Mouse (Mus musculus): ENCODE data around the gene Rab11fip4.

The Rab11fip4 gene

DNA sequence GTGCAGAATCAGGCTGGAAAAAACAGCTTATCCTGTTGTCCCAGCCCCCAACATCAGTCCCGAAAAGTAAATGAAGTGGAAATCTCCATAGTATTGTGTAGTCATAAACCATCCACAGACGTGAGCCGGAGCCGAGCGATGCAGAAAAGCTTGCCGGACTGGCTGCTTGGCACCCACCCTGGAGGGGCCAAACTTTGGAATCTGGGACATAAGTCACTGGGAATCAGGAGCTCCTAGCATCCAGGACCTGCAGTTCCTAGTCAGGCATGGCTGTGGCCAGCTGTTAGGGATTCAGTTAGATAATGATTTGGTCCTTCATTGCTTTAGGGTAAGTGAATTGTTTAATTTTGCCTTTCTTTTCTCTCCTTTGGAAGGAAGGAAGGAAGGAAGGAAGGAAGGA, 122.2 kb downstream of the Rab11fip4 start:
- no peak for DNase-seq (ENCODE audit: low spot score in 2 of 2)

DNA sequence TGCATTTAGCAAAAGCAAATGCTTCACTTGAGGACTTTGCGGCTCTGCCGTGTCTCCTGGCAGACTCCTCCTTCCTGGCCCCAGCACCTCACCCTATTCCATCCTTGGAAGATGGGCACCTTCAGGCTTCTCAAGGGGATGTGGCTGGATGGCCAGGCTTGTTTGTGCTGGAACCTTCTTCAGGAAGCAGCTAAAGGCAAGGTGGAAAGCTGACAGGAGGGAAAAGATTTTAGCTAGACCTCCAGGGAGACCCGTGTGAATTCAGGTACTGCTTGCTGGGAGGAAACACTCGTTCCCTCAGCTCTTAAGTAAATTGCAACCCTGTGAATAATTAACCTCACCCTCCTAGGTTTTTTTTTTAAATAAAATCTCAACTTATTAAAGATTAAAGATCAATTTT, 122.7 kb downstream of the Rab11fip4 start:
- no peak for DNase-seq (ENCODE audit: low spot score in 2 of 2)

DNA sequence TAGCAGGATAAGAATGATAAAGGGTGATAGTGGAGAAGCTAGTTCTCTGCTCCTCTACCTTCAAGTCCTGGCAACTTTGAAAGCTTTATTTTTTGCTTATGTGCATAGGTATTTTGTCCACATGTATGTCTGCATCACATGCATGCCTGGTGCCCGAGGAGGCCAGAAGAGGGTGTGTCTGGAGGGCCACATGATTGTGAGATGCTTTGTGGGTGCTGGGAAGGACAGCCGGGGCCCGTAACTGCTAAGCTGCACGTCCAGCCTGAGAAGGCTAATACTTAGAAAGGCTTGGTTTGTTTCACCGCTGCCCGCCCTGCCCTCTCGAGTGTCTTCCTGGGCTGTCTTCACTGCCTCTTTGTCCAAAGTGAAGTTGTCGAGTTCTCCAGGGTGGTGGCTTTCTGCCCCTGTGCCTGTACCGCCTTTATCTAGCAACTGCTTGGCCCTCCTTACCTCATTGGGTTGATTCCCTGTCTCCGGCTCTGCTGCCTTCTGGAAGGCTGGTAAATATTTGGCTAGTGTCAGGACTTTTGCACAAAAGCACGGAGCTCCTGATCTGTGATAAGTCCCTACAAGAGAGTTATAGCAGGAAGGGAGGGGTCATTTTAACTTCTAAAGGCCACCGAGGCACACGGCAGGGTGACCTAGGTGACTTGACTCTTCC, 123.2 kb downstream of the Rab11fip4 start:
- no peak for DNase-seq (ENCODE audit: low spot score in 2 of 2)

DNA sequence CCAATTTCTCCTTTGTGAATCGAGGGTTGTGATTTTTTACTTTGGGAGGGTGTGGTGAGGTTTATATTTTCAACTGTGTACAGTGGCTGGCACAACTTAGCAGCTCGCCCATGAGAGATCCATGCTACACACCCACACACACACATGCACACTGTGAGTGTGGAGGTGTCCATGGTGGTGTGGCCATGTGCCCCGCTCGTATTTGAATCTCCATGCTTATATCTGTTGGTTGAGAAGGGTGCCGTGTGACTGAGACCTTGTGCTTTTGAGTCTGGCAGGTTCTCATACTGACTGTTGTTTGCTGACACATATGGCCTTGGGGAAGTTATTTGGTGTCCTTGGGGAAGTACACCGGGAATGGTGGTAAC, 123.7 kb downstream of the Rab11fip4 start:
- DNase-seq (ENCODE audit: low spot score in 2 of 2) = no peak

DNA sequence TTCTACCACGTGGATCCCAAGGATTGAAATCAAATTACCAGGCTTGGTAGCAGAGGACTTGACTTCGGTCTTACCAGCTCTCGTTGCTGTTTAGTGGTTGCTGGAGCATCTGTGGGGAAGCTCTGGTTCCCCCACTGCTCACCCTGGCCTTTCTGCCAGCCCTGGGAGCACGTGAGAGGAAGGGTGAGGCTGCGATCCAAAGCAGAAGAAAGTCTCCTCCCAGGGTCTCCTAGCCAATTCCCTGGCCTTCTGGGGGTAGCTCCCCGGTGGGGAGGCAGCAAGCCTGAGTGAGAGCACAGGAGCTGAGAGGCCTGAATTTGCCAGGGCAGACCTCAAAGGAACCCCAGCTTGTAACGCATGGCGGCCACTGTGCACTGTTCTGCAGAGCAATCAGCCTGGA, 124.3 kb downstream of the Rab11fip4 start:
- no peak for DNase-seq (ENCODE audit: low spot score in 2 of 2)

DNA sequence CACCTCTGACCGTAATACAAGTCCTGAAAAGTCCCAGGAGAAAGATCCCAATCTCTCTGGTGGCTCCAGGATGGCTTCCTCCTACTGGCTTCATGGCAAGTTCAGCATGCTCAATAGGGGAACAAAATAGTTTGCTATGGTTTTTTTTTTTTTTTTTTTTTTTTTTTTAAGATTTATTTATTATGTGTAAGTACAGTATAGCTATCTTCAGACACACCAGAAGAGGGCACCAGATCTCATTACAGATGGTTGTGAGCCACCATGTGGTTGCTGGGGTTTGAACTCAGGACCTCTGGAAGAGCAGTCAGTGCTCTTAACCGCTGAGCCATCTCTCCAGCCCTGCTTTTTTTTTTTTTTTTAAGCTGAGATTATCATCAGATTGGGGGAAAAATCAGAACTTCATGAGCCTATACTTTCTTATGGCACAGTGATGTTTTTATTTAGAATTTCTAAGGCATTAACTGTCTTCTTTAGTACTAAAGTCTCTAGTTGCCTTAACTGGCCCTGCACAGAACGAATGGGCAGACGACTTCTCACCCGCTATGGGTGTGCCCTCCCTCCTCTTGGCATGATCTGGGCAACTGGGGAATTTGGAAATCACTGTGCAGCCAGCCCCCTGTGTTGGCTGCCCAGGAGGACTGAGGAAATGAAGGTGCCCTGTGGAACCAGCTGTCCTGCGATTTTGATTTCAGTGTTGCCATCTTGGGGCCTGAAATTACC, 124.9 kb downstream of the Rab11fip4 start:
- no peak for DNase-seq (ENCODE audit: low spot score in 2 of 2)

DNA sequence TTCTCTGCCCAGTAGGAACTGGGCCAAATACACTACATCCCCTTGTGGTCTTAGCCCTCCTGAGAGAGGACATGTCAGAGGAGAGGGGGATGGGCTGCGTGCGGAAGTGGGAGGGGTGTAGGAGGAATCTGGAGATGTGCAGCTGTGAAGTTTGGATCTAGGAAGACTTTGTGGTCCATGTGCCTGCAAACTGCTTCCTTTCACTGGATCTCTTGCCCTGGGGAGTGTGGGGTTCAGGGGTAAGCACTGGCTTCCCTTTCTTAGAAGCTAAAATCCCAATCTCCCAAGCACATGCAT, 125.4 kb downstream of the Rab11fip4 start:
- no peak for DNase-seq (ENCODE audit: low spot score in 2 of 2)

DNA sequence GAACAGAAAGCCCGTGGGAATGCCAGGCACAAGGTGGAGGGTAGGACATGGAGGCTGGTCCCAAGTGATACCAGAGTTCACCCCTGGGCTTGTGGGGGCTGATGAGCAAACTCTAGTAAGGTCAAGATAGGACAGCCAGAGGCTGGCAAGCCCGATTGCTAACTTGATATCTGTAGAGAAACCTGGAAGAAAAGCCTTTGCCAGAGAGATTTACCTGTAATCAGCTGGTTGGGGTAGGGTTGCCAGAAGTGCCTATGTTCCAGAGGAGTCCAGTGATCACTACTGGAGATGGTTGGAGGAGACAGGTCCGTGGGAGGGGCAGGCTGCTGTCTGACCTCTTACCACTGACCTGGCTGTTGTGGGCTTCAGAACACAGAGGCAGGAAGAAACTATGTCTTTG, 126.3 kb downstream of the Rab11fip4 start:
- DNase-seq (ENCODE audit: low spot score in 2 of 2) = no peak

DNA sequence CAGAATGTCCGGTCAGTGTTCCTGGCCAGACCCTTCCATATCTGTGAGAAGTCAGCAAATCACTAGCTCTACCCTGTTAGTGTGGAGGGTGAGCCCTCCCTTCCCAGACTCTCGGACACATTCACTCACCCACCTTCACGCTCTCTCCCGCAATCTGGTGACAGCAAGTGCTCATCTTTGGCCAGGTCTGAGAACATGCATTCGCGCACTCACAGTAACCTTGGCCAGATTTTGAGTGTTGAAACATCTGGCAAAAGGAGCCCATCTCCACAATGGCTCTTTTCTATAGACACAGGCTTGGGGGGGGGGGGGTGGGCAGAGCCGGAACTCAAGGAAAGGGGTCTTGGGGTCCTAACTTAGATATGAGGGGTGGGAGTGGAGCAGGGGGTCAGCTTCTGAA, 126.8 kb downstream of the Rab11fip4 start:
- no peak for DNase-seq (ENCODE audit: low spot score in 2 of 2)

DNA sequence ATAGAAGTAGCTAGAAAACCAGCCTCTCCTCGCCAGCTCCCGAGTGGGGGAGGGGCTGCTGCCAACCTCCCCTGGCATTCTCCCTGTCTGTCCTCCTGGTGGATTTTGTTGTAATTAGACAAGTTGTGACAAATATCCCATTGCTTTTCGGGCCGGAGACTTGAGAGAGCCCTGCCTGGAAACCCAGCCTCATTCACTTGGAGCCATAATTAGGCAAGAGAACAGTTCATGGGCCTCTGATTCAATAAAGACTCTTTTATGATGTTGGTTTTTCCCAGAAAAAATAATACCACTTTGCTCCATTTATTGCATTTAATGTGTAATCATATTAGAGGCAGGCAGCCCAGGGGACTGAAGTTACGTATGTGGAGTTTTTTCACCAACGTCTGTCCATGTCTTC, 127.2 kb downstream of the Rab11fip4 start:
- DNase-seq (ENCODE audit: low spot score in 2 of 2) = no peak

DNA sequence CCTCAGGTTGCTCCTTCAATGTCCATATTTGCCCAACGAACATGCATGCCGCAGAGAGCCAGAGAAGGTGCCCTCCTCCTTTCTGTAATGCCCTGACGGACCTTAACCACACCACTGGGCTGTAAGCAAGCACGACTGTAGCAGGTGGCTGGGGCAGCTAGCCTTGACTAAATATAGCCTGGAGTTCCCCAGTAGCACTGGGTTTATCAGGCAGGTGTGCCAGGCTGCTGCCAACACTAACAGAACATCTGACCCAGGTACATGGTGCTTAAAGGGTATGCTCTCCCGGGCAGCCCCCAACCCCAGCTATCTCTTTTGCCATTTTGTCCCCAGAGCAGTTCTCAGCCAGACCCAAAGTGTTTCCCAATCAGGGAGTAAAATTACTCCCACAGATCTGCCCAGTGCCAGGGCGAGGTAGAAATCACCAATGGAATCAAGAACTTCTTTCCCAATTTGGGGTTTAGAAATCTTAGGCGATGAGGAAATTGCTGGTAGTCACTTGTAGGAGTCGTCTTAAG, 127.9 kb downstream of the Rab11fip4 start:
- no peak for DNase-seq (ENCODE audit: low spot score in 2 of 2)

DNA sequence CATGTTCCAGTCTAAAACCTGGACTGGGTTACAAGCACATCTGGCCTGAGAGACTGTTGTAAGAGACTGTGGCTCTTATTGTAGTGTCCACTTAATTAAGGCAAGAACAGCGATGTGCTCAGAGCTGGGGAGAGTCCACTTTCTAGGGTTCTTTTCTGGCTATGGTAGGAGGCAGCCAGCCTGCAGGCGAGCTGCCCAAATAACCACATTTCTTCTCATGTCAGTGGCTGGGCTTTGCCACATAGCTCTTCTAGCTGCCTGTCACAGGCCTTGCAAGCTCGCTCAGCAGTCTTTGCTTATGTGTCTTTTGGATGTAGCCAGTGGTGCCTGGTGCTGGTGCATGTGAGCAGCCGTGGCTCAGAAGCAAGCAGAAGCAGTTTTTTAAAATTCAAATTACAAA, 129.7 kb downstream of the Rab11fip4 start:
- no peak for DNase-seq (ENCODE audit: low spot score in 2 of 2)

DNA sequence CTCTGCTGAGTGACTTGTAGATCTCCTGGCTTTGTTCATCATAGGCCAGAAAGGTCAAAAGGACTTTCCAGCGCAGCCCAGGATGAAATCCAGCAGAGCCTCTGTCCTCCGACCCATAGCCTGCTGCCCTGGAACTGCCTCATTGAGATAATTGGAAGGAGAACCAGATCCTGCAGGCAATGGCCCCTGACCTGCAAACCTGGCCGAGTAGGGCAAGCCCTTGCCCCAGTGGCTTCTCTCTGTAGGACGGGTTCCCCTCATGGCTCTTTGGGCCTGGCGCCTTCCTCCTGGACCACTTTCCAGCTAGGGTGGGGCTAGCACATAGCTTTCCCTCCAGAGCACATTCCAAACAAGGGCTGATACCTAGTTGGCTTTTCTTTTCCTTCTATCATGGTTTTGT, 131.8 kb downstream of the Rab11fip4 start:
- no peak for DNase-seq (ENCODE audit: low spot score in 2 of 2)

DNA sequence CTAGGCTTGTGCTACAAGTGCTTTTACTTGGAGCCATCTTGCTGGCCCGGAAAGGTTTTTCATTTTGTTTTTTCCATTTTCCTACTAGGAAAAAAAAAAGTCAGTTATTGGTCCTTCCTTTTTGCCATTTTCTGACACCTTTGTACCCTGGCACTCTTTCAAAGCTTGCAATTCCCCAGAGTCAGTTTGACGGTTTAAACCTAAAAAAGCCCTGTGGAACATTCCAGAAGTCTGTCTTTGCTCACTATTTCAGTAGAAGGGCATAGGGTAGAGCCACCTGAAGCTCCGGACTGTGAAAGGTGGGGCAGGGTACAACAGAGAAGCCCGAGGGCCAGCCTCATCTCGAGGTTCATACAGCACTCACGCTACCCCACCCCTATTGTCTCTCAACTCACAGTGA, 134.0 kb downstream of the Rab11fip4 start:
- no peak for DNase-seq (ENCODE audit: low spot score in 2 of 2)

DNA sequence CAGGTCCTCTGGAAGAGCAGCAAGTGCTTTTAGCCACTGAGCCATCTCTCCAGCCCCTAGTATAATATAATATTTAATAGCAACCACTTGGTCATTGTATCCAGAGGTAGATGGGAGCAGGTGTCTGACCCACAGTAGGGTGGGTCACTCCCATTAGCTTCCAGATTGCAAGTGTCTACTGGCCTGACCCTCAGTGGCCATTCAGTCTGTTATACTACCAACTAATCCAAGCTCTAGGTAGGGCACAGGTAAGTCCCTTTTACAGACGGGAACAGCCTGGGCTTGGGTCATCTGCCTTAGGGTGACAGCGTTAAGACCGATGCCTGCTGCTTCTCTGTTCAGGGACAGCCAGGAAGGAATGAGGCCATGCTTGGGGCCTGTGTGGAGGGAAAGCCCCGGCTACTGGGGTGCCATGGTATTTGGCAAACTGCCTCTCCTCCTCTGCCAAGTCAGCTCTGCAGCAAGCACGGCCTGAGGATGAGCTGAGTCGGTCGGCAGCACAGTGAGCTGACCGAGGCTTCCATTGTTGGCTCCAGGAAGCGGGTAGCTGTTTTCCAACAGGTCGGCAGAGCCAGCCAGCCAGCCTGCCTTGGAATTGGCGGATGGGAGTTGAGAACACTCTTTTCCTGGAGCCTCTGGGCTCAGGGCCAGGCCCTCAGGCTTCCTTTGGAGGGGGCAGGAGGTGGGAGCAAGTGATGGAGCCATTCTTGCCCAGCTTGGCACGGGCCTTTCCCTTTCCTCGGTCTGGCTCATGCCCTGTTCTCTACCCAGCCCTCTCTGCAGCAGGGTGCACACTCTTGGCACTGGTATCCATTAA, 138.4 kb downstream of the Rab11fip4 start:
- peak in 1 of 2 experiments; percentile 36 for DNase-seq (ENCODE audit: low spot score in 2 of 2)

DNA sequence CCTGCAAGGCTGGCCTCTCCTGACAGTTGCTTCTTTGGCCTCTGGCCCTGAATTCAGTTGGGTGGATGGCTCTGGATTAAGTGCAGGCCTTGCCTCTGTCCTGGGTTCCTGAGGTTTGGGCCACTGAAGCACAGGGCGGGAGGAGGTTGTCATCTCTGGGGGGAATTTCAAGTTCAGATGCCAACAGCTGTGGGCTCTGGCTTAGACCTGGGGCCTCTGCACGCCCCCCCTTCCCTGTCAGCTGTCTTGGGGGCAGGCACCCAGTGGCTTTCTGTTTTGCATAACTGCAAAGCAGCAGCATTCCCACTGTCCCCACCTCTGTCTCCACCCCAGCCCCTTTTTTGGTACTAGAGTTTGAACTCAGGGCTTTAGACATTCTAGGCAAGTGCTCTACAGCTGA, 139.4 kb downstream of the Rab11fip4 start:
- DNase-seq (ENCODE audit: low spot score in 2 of 2) = no peak

DNA sequence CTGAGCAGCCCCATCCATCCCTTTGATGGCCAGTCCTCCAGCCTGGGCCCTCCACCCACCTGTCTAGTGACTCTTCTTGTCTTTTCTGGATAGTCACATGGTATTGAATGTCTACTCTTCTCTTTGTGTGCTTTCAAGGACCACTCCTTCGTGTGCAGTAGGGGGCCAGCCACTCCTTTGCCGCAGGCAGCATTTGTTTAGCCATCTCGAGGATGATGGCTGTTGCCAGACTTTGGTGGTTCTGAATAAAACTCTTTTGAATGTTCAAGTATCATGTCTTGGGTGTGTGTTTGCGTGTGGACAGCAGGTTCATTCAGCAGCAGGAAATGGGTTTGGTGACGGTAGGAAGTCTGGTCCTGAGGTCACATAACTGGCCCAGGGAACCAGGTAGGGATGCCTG, 140.5 kb downstream of the Rab11fip4 start:
- DNase-seq (ENCODE audit: low spot score in 2 of 2) = no peak

DNA sequence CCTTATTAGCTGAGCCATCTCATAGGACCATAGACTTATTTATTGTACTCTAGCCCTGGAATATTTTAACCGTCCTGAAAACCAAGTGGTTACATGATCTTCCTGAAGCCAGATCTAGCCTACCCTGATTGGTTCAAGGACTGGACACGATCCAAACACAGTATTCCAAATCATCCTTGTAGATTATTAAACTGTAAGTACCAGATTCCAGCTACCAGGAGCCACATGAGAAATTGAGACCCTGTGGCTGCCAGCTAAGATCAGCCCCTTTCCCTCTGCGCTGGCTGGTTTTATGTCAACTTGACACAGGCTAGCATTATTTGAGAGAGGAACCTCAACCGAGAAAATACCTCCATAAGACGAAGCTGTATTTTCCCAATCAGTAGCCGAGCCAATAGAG, 142.0 kb downstream of the Rab11fip4 start:
- no peak for DNase-seq (ENCODE audit: low spot score in 2 of 2)

DNA sequence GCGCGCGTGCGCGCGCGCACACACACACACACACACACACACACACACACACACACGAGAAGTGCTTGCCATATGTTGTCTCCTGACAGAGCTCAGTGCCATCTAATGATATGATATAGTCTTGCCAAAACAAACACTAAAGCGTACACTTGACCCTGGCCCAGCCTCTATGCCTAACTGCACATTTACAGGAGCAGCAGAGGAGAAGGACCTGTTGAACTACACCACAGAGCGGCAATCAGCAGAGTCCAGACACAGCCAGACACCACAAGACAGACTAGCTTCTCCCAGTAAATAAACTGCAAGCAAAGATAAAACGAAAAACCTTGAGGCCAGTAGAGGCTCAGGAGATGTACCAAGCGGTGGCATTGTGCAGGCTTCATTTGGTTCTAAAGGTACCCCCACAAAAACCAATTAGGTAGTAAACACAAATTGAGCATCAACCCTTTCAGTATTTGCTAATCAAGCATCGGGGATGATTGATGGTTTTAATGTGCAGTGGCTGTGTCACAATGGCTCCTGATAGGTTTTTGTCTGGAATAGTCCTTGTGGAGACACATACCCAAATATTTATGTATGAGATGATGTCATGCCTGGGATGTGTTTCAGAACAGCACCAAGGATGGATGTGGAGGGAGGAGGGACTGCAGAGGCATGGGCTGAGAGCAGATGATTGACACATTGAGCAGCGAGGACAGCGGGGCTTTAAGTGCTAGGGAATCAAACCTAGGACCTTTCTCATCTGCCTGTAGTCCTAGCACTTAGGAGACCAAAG, 145.4 kb downstream of the Rab11fip4 start:
- DNase-seq (ENCODE audit: low spot score in 2 of 2) = no peak

DNA sequence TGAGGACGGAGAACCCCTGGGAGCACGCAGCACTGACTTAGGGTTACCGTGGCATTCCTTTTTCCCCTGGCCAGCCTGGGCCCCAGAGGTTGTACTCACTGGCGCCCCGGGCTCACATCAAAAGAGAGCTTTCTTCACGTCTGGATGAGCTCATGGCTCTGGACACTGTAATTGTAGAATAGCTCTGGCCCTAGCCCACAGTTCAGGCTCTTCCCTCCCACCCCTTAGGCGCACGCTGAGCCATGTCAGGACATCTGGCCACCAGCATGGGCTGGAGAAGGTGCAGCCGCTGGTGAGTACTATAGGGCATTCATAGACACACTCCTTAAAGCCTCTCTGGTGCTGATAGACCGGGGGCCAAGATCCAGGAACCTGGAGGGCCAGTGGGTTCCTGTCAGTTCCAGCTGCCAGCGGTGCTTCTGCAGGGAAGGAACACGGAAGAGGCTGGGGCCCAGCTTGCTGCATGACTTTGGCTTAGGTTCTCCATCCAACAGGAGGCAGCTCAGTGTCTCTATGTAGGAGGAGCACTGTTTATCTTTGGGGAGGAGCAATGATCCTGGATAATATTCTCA, 146.2 kb downstream of the Rab11fip4 start:
- no peak for DNase-seq (ENCODE audit: low spot score in 2 of 2)

DNA sequence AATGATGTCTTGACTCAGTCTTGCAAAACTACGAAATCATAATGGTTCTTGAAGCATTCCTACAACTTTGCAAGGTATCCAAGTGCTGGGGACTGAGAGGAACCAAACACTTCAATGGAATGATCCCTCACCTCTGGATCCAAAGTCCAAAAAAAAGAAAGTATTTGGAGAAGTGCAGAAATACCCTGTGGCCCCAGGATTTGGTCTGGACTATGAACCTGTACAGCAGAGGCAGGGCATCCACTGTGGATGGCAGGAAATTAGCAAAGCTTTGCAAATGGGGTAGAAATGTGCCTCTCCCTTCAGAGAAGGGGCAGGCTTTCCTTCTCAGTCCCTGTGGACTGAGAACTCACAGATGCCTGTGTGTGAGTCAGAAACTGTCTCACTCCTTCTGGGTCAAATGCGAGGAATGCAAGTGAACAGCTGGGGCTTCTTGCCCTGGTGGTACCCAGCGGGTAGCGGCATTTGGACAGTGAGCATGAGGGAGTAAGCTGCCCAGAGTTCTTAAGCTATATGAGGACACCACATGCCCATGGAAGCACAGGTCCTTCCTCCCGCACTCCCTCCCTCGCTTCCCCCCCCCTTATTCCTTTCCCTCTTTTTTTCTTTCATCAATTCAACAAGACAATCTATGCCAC, 147.0 kb downstream of the Rab11fip4 start:
- DNase-seq (ENCODE audit: low spot score in 2 of 2) = no peak

Measured in left cerebral cortex, adult 9 months (tissue).